Mouse (Mus musculus) left cerebral cortex, adult 11 months (tissue): ENCODE data around the gene Actn4.
"Not testable (repeated sequence)": the region's sequence is repeated elsewhere in the genome, so short reads cannot be mapped to it uniquely, and the experiment has no call there.

Experiments
- DNase-seq: peaks from one replicate; pipeline ENCODE4 v3.0.0; 2022; ENCODE audit warnings: low spot score

The Actn4 gene

DNA sequence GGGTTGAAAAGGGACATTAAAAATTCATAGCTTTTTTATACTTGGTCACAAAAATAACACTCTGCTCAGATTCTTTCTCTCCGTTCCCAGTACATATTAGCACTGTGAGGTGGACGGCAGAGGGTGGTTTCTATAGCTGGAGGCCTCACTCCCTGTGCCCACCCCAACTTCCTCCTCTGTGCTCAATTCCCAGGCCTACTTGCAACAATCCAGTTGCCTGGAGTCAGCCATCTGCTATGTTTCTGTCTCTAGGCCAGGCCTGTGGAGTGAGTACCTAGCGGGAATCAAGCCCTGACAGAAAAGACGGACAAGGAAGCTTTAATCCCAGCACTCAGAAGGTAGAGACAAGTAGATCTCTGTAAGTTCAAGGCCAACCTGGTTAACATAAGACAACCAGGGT lies 39.5 kb downstream of the Actn4 start:
- no peak for DNase-seq

DNA sequence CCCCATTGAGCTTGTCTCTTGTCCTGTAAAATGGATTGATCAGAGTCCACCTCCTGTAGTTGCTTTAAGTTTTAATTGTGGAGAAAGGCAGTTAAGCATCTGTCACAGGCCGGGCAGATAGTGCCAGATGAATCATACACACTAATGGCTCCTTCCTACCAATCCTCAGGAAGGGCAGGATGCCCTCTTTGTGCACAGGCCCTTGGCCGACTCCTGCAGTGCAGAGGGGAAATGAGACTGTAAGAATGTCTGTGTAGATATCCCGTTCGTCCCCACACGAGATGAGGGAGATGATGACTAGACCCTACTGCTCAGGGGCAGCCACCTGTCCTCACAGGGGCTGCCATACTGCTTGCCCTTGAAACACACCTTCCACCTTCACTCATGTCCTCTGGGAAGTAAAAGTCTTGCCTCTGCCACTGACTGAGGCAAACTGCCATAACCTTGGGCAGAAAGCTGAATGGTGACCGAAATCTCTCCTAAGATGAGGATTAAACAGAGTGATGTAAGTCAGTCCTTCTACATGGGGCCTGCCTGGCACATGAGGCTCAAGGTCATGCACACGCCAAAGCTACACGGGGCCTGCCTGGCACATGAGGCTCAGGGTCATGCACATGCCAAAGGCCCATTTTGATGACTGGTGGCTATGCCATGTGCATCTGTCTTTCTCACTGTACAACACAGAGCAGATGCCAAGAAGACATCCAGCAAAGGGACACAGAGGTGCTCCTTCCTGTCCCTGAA lies 40.2 kb downstream of the Actn4 start:
- DNase-seq: no peak

DNA sequence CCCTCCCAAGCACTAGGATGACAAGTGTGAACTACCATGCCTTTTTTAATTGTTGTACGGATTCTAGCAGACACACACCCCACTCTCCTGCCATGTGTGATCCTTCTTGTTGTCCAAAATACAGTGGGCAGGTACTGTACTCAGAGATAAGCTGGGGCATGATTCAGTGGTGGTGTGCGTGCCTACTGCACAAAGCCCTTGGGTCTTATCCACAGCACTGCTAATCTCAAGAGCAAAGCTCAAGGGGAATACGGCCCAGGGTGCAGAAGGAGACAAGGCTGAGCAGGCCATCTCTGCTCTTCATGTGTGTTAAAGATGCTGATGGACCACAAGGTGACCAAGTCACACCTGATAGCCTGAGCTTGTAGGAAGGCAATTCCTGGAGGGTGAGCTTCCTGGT lies 41.0 kb downstream of the Actn4 start:
- no peak for DNase-seq

DNA sequence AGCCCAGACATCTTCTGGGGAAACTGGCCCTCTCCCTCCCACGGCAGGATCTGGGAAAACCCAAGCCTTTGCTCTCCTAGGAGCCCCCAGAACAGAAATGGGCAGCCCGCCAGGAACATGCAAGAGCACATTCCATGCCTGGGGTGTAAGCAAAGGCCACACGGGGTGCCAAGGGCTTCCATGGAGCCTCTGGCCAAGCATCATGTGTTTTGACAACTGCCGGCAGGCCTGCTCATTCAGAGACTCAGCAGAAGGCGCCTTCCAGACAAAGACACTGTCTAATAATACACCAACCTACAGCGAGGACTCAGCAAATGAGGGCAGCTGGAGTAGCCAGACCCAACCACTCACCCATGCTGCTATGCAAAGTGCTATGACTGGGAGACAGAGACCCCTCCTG lies 42.3 kb downstream of the Actn4 start:
- DNase-seq: no peak

DNA sequence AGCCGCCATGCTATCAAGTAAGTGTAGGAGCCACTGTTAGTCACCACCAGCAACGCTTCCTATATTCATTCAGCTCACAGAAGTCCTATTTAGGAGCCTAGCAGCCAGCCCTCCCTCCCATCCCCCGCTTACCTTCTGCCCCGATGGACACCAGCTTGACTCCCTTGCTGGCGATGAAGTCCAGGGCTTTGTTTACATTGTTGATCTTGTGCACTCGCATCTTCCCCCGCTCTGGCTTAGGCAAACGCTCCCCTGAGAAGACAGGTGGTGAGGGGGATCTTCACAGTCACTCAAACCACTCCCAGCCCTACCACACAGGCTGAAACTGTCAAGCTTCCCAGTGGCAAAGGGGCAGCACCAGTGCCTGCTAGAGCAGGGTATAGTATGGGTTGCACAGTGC lies 43.6 kb downstream of the Actn4 start:
- DNase-seq: no peak

DNA sequence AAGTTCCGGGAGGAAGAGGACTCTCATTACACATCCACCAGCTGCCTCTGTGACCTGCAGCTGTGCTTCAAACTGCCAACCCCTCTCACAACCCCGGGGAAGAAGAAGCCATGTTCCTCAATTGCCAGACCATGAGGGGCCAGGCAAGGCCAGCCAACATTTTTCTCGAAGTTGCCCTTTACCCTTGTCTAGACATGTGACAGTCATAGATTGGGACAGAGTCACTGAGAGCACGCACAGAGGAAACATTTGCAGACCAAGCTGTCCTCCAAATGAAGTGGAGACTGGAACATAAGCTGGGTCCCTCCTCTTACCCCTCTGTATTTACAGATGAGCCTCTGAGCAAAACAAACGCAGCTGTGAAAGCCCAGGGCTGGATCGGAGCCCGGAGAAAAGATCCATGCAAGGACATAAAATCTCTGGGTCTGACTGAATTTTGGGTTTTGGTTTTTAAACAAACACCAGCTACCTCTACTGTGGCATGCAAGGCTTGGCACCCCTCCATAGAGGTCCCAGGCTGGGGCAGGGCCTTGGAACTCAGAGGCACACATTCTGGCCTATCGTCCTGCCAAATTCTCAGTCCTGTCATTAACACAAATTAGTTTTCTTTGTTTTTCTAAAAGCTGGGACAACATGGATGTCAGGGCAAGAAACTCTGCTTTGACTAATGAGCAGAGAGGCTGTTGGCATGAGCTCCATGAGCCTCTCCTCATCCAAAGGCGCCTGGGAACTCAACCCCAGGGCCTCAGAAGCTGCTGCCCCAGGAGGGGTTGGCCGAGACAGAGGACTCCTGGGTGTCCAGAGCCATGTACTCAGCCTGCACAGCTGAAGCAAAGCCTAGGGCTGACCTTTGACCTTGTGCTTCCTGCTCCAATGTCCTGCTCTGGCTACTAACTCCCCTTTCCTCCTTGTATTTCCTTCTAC lies 44.4 kb downstream of the Actn4 start:
- DNase-seq: no peak

DNA sequence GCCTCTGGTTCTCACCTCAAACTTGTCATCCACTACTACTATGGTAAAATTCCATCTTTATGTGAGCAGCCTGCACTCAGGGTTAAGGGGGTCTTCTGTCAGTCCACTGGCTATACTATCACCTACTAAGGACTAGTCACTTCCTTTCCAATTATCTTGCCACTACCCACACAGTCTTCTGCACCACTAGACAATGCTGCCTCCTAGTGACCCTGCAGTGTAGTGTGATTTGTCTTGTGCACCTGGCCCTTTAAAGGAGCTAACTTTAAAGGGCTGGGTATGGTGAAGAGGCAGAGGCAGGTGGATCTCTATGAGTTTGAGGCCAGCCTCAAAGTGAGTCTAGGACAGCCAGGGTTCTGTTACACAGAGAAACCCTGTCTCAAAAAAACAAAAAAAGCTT lies 45.6 kb downstream of the Actn4 start:
- DNase-seq: no peak

DNA sequence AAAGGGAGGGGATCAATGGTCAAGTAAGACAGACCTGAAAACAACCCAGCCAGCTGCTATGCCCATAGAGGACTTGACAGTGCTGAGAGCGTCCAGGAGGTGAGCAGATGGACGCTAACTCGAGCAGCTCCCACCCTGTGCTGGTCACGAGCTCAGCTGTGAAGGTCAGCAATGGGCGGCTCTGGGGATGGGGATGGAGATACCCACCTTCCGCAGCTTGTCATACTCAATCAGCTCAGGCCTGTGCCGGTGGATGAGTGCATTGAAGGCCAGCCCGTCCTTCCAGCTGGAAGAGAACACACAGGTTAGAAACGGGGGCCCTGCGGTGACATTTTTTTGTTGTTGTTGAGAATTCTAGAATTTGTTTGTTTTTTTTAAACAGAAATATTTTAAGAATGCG lies 49.0 kb downstream of the Actn4 start:
- DNase-seq: no peak

DNA sequence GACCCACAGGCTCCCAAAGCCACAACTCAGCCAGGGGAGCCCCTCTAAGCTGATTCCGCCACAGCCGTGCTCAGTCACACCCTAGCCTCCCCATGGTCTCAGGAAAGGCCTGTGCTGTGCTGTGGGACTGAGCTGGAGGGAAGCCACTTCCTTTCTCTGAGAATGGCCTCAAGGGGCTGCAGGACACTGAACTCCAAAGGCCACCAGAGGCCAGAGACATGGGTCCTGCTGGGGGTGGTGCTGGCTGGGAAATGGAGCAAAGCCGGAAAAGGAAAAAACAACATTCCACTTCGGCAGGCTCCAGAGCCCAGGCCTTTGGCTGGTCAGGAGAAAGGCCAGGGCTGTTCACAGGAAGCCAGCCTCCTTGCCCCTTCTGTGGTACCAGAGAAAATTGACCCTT lies 50.5 kb downstream of the Actn4 start:
- no peak for DNase-seq

DNA sequence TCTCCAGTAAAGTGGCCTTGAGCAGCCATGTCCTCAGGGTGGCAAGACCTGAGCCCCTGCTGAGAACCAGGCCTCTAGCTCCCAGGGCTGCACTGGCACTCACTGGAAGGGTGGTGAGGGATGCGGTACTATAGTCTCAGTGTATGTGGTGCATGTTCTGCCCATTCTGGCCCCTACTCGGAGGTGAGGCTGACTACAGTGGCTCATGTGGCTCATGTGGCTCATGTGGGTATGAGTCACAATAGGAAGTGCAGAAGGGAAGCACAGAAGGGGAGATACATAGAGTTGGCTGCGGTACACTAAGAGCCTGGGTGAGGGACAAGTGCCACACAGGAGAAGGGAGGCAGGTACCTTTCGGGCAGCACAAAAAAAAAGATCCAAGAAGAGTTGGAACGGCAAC lies 54.9 kb downstream of the Actn4 start:
- DNase-seq: no peak

DNA sequence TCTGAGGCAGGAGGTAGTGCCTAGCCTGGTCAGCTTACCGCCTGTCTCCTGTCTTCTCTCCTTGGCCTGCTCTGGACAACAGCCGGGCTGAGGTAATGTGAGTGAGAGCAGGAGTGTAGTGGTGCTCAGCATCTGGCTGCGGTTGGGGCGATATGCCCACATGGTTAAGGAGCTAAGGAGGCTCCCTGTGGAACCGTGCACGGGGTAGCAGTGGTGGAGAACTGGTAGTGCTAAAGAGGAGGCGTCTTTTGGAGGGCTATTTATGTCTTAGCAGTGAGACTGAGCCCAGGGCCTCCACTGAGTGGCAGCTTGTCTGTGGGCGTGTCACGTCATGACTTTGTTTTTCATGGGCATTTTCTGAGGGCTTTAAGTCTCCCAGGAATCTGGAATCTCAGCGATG lies 58.4 kb downstream of the Actn4 start:
- peak; percentile 71 for DNase-seq

DNA sequence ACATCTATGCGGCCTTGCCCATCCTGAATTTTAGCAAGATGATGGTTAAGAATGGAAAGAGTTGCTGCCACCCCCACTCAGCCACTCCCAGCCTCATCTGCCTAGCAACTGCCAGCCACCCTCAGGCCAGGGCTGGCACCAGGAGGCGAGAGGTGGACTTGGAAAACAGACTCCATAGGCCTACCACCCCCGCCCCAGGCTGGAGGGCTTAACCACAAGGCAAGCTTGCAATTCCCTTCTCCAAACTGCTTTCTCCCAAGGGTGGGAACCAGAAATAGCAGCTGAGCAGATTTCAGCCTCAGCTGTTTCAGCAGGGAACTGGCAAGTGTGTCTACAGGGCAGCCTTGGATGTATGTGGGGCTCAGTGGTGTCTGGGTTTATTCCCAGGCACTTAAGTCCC lies 59.3 kb downstream of the Actn4 start:
- peak; percentile 69 for DNase-seq

DNA sequence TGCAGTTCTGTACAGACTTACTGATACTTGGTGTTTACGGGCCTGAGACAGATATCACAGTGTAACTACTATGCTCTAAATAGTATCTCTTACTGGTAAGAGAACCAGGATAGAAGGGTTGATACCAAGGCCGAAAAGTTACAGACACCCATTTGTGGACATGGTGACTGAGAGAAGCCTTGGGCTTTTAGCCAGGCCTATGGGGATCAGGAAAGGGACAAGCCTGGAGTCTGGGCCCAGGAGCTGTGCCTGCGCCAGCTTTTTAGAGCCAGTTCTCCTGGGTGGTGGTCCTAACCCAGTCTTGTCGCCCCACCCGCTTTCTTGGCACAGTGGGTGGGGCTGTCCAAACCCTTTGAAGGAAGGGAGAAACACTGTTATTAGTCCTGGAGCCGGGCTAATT lies 60.0 kb downstream of the Actn4 start:
- DNase-seq: no peak

DNA sequence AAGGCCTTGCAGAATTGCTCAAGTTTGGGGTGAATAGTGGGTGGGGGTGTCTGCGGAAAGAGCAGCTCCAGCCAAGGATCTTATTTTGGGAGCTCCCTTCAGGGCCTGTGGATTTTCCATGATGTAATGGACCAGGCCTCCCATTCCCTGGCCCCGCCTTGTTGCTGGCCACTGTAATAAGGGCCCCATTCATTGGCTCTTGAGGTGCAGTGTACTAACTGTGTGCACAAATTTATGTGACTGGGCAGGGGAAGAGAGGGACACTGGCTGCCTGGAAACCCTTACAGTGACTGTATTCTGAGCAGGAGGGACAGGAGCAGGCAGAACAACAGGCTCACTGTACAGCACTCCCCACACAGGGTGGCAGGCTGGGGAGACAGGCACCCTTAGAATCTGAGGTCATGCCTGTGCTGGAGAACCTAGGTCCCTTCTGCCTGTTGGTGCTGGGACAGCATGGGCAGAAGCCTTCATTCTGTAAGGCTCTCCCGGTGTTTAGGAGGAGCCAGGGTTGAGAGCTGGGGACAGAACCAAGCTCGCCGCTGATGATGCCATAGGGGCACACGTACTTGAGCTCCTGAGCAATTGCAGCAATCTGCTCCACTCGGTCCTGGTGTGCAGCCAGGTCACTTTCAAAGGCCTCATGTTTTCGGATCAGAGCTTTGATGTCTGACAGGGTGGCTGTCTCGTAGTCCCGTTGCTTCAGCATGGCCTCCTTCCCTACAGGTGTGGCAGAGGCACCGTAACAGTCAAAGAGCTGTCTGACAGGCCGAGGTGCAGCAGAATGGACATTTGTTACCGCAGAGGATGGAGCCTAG lies 60.6 kb downstream of the Actn4 start:
- no peak for DNase-seq

DNA sequence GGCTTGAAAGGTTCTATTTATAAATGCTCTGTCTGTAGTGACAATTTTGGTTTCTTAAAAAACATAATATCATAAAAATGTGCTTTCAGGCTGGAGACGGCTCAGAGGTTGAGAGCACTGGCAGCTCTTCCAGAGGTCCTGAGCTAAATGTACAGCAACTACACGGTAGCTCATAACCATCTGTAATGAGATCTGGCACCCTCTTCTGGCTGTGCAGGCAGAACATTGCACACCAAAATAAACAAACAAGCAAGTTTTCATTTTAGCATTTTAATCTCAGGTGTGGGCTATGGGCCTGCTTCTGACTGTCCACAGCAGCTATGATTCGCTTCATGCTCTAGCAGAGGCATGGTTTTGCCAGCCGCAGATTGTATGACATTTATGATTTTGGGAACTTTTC lies 62.2 kb downstream of the Actn4 start:
- no peak for DNase-seq

DNA sequence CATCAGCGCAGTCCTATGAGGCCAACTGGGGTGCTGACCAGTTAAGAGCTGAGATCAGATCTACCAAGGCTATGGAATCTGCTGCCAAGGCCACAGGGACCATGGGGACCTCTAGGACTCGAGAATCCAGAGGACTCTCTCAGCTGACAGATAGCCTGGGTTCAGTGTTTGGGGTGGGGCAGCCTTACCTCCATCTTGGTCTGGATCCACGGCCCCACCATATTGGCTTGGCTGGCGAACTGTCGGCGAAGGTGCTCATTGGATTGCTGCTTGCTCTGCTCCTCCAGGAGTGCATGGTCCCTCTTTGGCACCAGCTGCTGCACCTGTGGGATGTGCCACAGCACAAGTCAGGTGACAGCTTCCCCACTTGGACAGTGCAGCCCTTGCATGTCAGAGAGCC lies 64.5 kb downstream of the Actn4 start:
- DNase-seq: no peak

DNA sequence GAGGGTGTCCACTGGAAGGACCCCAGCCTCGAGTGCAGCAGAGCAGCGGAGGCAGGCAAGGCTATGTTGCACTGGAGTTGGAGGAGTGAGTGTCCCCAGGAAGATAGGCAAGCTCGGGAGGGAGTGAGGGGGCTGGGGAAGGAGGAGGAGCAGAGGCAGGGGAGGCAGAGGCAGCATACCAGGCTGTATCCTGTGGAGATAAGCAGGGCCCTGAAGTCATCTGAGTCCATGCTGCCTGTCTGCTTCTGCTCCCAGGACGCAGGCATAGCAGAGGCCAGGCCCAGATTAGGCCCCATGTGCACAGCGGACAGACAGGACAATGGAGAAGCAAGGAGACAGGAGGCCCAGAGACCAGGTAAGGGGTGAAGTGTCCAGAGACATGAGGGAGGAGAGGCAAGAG lies 67.2 kb downstream of the Actn4 start:
- DNase-seq: no peak

DNA sequence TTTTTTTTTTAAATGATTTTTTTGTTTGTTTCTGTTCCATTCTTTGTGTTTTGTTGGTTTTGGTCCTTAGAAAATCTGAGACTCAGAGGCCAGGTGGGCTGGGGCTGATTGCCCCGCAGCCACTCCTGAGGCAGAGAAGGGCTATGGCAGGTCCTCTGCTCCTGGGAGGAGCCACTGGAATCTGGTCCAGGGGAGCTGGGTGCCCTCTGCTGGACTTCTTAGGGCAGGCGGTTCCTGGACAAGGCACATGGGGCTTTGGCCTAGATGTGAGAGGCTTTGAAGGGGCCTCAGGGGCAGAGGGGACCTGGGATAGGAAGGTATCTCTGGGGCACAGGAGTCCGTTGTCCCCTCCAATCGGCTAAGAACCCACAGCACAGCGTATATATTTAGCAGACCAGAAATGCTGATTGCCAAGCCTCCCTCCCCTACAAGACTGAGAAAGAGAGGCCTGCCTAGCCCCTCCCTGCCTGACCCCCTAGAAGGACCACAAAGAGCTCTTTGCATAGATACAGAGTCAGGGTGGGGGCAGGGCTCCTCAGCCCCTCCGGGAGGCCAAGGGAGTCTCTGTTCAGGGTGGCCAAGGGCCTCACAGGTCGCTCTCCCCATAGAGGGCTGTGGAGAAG lies 68.4 kb downstream of the Actn4 start:
- DNase-seq: no peak

DNA sequence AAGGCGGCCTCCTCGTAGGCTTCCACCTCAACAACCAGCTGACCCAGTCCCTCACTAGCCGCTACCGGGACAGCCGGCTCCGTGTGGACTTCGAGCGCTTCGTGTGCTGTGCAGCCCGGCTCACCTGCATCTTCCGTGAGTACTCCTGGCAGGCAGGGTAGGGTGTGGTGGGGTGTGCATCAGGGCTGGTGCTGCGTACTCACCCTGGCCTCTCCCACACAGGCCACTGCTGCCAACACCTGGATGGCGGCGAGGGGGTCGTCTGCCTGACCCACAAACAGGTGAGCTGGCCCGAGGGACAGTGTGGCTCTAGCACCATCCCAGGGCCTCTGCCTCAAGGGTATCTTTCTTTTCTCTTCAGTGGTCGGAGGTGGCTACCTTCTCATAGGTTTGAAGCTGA lies 69.5 kb downstream of the Actn4 start:
- no peak for DNase-seq

DNA sequence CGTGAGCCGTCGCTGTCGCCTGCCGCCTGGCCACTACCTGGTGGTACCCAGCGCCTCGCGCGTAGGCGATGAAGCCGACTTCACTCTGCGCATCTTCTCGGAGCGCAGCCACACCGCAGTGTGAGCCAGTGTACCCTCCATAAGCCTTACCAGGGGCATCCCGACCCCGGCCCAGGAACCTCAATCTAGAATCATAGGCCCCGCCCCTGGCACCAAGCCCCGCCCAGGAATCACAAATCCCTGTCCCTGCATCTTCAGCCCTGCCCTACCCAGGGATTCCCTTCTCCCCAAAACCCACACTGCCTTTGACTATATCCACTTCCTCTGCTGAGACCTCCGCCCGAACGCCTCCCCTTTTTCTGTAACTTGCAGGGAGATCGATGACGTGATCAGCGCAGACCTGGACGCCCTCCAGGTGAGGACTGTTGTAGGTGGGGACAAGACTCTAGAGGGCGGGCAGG lies 73.4 kb downstream of the Actn4 start:
- DNase-seq: no peak

DNA sequence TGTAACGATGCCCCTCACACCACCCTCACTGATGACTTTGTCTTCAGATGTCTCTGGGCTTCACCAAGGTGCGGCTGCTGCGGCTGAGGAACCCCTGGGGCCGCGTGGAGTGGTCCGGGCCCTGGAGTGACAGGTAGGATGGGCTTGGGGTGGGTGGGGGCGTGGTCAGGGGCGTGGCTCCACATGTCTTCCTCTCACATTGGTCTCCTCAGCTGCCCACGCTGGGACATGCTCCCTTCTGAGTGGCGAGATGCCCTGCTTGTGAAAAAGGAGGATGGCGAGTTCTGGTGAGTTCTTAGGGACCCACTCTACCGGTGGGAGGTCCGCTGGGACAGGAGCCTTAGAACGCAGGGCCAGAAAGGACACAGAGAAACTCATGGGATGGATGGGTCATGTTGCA lies 75.7 kb downstream of the Actn4 start:
- DNase-seq: no peak

DNA sequence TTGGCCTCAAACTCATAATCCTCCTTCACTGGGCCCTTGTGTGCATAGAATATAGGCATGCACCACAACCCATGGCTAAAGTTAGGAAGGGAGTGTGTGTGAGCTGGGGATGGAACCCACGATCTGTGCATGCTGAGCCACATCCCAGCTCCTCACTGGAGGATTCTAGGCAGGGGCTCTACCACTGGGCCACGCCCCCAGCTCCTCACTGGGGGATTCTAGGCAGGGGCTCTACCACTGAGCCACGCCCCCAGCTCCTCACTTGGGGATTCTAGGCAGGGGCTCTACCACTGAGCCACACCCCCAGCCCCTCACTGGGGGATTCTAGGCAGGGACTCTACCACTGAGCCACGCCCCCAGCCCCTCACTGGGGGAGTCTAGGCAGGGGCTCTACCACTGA lies 78.4 kb downstream of the Actn4 start:
- DNase-seq: not testable (repeated sequence)
